Mouse (Mus musculus) bone marrow macrophage, adult 2 months (primary cell): ENCODE results near the gene Ppfibp1.

Experiments
- CTCF ChIP-seq: IDR thresholded peaks from 2 replicates; pipeline ENCODE4 v1.5.1; 2012; ENCODE audit warnings: low read depth, mild to moderate bottlenecking, low read length, moderate library complexity
- POLR2A ChIP-seq: IDR thresholded peaks from 2 replicates; pipeline ENCODE4 v1.6.1; 2012; ENCODE audit warnings: mild to moderate bottlenecking, low read depth, low read length, borderline replicate concordance

DNA sequence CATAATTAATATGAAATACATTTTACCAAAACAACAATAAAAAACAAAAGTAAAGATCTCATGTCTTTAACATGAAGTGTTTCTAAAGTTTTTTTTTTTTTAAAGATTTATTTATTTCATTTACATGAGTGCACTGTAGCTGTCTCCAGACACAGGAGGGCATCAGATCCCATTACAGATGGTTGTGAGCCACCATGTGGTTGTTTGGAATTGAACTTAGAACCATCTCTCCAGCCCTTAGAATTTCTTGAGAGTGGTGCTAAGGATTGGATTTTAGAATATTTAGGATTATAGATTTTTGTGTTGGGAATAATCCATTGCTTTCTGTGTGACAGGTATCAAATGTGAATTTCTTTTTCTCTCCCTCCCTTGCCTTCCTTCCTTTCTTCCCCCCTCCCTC, 55.7 kb downstream of the Ppfibp1 start:
- TF ChIP-seq CTCF (no peak), POLR2A (no peak)
